Mouse (Mus musculus): ENCODE data around the gene Stat3. TPM values are rescaled to one million over a fixed set of nuclear protein-coding genes. Genes with fewer than 3 reads are reported as not detected.

Stat3 gene
- polyA plus RNA-seq, 1 experiment: 65.1 TPM

DNA sequence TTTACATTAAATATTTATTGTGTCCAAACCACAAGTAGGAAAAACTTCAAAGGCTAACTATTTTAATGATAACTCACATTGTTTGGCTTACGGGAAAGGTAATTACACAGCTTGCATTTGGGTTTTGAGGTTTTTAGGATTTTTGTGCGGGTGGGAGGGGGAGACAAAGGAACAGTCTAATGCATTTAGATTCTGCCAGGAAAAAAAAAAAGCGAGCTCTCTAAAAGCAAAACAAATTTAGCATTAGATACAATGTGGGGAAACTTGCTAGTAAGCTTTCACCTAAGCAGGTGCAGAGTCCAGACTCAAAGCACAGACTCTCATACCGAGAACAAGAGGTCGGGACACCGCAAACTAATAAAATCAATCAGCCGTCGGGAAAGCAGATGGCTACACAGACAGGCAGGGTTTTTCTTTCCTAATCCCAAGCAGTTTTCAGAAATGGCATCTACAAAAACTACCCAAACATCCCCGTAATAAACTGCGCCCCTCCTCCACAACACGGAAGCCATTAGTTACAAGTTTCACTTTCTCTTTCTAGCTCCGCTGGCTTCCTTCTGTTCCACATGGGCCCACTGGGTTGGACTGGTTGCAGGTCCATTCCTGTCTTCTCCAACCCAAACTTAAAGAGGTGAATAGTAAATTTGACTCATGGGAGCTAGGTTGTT, 8.0 kb downstream of the Stat3 start:
- peak; percentile 41 to 56 for DNase-seq (ENCODE audit: low read depth in 1 of 2, low spot score in 2 of 2)
- TF ChIP-seq CTCF (IDR thresholded peaks at IDR 0.05; ENCODE audit: extremely low read depth, insufficient read depth, insufficient read length, insufficient replicate concordance) (no peak), POLR2A (IDR thresholded peaks at IDR 0.05; ENCODE audit: low read depth, low read length) (no peak)
- Histone ChIP-seq H3K4me1 (ENCODE audit: control insufficient read depth, insufficient read depth, insufficient read length) (peaks cover 21% of the 10 kb centered on the region), H3K27me3 (ENCODE audit: control insufficient read depth, insufficient read depth, low read length) (no peaks in the 10 kb centered on the region), H3K27ac (ENCODE audit: insufficient read depth, low read length) (peak overlapping the region; percentile 69), H3K36me3 (ENCODE audit: control insufficient read depth, insufficient read depth, low read length) (peaks cover 2% of the 10 kb centered on the region; the same call in 1 of the 2 replicates), H3K4me3 (ENCODE audit: extremely low read depth, insufficient read depth, insufficient read length) (peak overlapping the region; percentile 57)
- 9% methylated on average over 12 of the region's 12 CpGs for WGBS

DNA sequence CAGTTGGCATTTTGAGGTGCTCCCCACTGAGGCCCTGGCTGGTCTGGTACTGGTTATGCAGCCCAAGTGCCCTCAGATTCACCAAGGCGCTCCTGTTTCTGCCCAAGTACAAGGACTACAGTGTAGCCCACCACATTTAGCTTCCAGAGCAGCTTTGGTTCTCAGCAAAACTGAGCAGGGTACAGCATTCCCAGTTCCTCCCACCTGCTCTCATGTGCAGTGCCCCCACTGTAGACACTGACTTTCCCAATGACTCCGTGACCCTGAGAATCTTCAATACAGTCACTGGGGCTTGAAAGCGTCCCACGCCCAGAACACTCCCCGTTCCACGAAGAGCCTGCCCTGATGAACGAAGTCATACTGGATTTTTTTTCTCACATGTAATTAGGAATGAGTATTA, 8.7 kb downstream of the Stat3 start:
- no peak for TF ChIP-seq POLR2A (IDR thresholded peaks at IDR 0.05; ENCODE audit: low read depth, low read length)
- TF ChIP-seq CTCF (IDR thresholded peaks at IDR 0.05; ENCODE audit: extremely low read depth, insufficient read depth, insufficient read length, insufficient replicate concordance): no peak
- Histone ChIP-seq H3K4me1 (ENCODE audit: control insufficient read depth, insufficient read depth, insufficient read length) (peaks cover 16% of the 10 kb centered on the region), H3K4me3 (ENCODE audit: extremely low read depth, insufficient read depth, insufficient read length) (no peak overlapping the region), H3K27me3 (ENCODE audit: control insufficient read depth, insufficient read depth, low read length) (no peaks in the 10 kb centered on the region), H3K36me3 (ENCODE audit: control insufficient read depth, insufficient read depth, low read length) (peaks cover 5% of the 10 kb centered on the region), H3K27ac (ENCODE audit: insufficient read depth, low read length) (peak overlapping the region; percentile 20; the same call in 1 of the 2 replicates)
- no peak for DNase-seq (ENCODE audit: low read depth in 1 of 2, low spot score in 2 of 2)
- WGBS: 86% methylated on average over 7 of the region's 7 CpGs

DNA sequence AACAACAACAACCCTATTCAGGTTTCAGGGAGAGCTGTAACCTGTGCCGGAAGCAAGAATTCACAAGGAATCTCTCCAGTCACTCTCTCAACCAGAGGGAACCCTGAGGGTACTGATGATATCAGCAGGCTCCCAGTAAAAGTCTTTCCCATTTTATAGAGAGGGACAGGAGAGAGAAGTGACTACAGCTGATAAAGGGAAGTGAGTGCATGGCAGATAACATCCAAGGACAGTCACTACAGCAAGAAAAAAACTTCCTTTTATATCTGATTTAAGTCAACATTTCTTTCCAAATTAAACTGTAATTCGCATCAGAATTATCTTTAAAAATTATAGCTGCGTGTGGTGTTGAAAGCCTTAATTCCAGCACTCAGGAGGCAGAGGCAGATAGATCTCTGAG, 12.0 kb downstream of the Stat3 start:
- WGBS: 69% methylated on average over 3 of the region's 3 CpGs
- H3K27me3 ChIP-seq (ENCODE audit: control insufficient read depth, insufficient read depth, low read length): no peaks in the 10 kb centered on the region
- H3K36me3 ChIP-seq (ENCODE audit: control insufficient read depth, insufficient read depth, low read length): peaks cover 5% of the 10 kb centered on the region
- H3K4me3 ChIP-seq (ENCODE audit: extremely low read depth, insufficient read depth, insufficient read length): no peak overlapping the region
- TF ChIP-seq CTCF (IDR thresholded peaks at IDR 0.05; ENCODE audit: extremely low read depth, insufficient read depth, insufficient read length, insufficient replicate concordance) (no peak), POLR2A (IDR thresholded peaks at IDR 0.05; ENCODE audit: low read depth, low read length) (no peak)
- no peak overlapping the region for H3K27ac ChIP-seq (ENCODE audit: insufficient read depth, low read length)
- H3K4me1 ChIP-seq (ENCODE audit: control insufficient read depth, insufficient read depth, insufficient read length): peaks cover 2% of the 10 kb centered on the region; the same call in 1 of the 2 replicates
- DNase-seq (ENCODE audit: low read depth in 1 of 2, low spot score in 2 of 2): no peak

DNA sequence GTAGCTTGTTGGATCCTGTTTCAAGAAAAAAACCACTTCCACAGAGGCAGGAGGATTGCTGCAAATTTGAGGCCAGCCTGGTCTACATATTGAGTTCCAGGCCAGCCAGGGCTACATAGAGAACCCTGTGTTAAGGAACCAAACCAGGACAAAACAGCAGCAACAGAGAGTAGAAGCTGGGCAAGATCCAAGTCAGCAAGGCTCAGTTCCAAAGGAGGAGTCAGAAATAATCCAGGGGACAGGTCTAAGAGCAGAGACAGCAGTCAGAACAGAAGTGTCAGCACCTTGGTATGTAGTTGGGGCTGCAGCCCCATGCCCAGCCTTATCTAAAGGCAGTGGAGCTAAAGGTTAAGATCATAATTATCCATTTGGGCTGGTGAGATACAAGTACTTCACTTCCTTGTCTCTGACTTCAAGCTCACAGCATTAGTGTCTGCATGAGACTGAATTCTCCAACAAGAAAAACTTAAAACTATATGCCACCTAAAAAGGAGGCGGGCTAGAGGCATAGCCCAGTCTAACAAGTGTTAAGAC, 14.9 kb downstream of the Stat3 start:
- Histone ChIP-seq H3K27me3 (ENCODE audit: control insufficient read depth, insufficient read depth, low read length) (no peaks in the 10 kb centered on the region), H3K4me3 (ENCODE audit: extremely low read depth, insufficient read depth, insufficient read length) (no peak overlapping the region), H3K4me1 (ENCODE audit: control insufficient read depth, insufficient read depth, insufficient read length) (no peaks in the 10 kb centered on the region), H3K36me3 (ENCODE audit: control insufficient read depth, insufficient read depth, low read length) (peaks cover 4% of the 10 kb centered on the region; the same call in 1 of the 2 replicates), H3K27ac (ENCODE audit: insufficient read depth, low read length) (no peak overlapping the region)
- TF ChIP-seq POLR2A (IDR thresholded peaks at IDR 0.05; ENCODE audit: low read depth, low read length): no peak
- no peak for TF ChIP-seq CTCF (IDR thresholded peaks at IDR 0.05; ENCODE audit: extremely low read depth, insufficient read depth, insufficient read length, insufficient replicate concordance)
- WGBS: 85% methylated on average over 1 of the region's 1 CpGs
- DNase-seq (ENCODE audit: low read depth in 1 of 2, low spot score in 2 of 2): no peak

DNA sequence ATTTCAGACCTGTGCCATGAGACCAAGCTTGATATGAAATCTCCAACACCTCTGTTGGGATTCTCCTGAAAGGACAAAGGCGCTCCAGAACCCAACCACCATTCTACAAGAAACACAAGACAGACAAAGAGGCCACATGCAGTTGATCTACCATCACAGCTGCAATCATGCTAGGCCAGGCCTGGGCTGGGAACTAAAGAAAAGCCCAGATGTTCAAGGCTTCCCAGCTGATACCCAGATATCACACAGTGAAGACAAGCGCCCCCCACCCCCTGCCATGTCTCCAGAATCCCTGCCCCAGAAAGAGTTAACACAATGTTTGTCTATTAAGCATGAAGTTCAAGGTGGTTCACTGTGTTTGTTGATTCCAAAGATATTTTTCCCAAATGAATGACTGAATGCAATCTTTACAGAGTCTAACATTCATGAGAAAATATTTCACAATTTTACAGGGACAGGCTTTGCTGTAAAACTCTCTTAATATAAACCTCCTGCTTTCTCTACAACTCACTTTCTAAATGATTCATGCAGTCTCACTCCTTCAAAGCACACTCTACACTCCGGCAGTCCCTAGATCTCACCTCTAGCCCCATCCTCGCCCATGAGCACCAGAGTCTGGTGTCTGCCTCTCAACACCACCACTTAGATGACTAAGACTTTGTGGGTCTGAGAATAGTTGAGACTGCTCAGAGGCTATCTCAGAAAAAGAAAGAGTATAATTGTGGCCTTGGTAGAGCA, 18.3 kb downstream of the Stat3 start:
- no peak for DNase-seq (ENCODE audit: low read depth in 1 of 2, low spot score in 2 of 2)
- Histone ChIP-seq H3K4me1 (ENCODE audit: control insufficient read depth, insufficient read depth, insufficient read length) (no peaks in the 10 kb centered on the region), H3K4me3 (ENCODE audit: extremely low read depth, insufficient read depth, insufficient read length) (no peak overlapping the region), H3K36me3 (ENCODE audit: control insufficient read depth, insufficient read depth, low read length) (peaks cover 6% of the 10 kb centered on the region; the same call in 1 of the 2 replicates), H3K27me3 (ENCODE audit: control insufficient read depth, insufficient read depth, low read length) (no peaks in the 10 kb centered on the region), H3K27ac (ENCODE audit: insufficient read depth, low read length) (no peak overlapping the region)
- WGBS: 83% methylated on average over 4 of the region's 4 CpGs
- TF ChIP-seq POLR2A (IDR thresholded peaks at IDR 0.05; ENCODE audit: low read depth, low read length) (no peak), CTCF (IDR thresholded peaks at IDR 0.05; ENCODE audit: extremely low read depth, insufficient read depth, insufficient read length, insufficient replicate concordance) (no peak)

DNA sequence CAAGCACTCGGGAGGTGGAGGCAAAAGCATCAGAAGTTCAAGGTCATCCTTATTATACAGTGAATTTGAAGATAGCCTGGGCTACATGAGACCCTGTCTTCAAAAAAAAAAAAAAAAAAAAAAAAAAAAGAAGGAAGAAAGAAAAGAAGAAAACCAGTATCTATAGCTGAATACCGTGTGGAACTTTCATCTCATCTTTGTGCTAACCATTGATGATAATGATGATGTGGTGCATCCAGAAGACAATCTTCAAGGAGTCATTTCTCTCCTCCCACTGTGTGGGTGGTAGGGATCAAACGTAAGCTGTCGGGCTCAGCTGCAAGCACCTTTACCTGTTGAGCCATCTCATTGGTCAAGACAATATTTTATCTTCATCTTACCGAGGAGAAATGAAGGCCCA, 21.3 kb downstream of the Stat3 start:
- Histone ChIP-seq H3K4me3 (ENCODE audit: extremely low read depth, insufficient read depth, insufficient read length) (no peak overlapping the region), H3K27ac (ENCODE audit: insufficient read depth, low read length) (no peak overlapping the region), H3K36me3 (ENCODE audit: control insufficient read depth, insufficient read depth, low read length) (peaks cover 7% of the 10 kb centered on the region; the same call in 1 of the 2 replicates), H3K4me1 (ENCODE audit: control insufficient read depth, insufficient read depth, insufficient read length) (no peaks in the 10 kb centered on the region; the same call in 1 of the 2 replicates), H3K27me3 (ENCODE audit: control insufficient read depth, insufficient read depth, low read length) (no peaks in the 10 kb centered on the region)
- WGBS: 87% methylated on average over 5 of the region's 5 CpGs
- no peak for DNase-seq (ENCODE audit: low read depth in 1 of 2, low spot score in 2 of 2)
- TF ChIP-seq POLR2A (IDR thresholded peaks at IDR 0.05; ENCODE audit: low read depth, low read length) (no peak), CTCF (IDR thresholded peaks at IDR 0.05; ENCODE audit: extremely low read depth, insufficient read depth, insufficient read length, insufficient replicate concordance) (no peak)
